Mouse (Mus musculus): ENCODE data around the gene Rragc.

GRCm38 (mm10) chr4:123927961-123928360 lies 10.7 kb downstream of the Rragc start:
- TF ChIP-seq CTCF (IDR thresholded peaks at IDR 0.05) (no peak), POLR2A (IDR thresholded peaks at IDR 0.05; ENCODE audit: insufficient read depth, low read depth, low read length) (no peak)
